Mouse (Mus musculus) lung, adult 2 months (tissue): Measurements from ENCODE around the gene Olig2. TPM values are rescaled to one million over a fixed set of nuclear protein-coding genes. Genes with fewer than 3 reads are reported as not detected.

Experiments used
- DNase-seq: peaks from one replicate; pipeline ENCODE4 v3.0.0; 2022
- H3K4me1 ChIP-seq: fragments of 200-500 bp; 2 replicates; pipeline ENCODE4 v1.6.1; 2011; ENCODE audit warnings: low read length; ENCODE audit not compliant: control insufficient read depth, insufficient read depth
- H3K4me3 ChIP-seq: fragments of 200-500 bp; replicated peaks from 2 replicates; pipeline ENCODE3; 2011; ENCODE audit warnings: low read depth, mild to moderate bottlenecking, control low read depth, low read length; ENCODE audit errors: extremely low read depth
- CTCF ChIP-seq: fragments of 200-500 bp; IDR thresholded peaks from 2 replicates; pipeline ENCODE4 v1.5.1; 2011; ENCODE audit warnings: mild to moderate bottlenecking, low read length, control low read depth; ENCODE audit not compliant: insufficient read depth
- POLR2A ChIP-seq: fragments of 200-500 bp; IDR thresholded peaks from 2 replicates; pipeline ENCODE4 v1.6.1; 2011; ENCODE audit warnings: low read depth, mild to moderate bottlenecking, control low read depth, low read length, borderline replicate concordance; ENCODE audit errors: extremely low read depth
- WGBS: fragments of 180-500 bp; shearing (Covaris S2); methylation state at CpG from one replicate; pipeline ENCODE4 v1.1.7; 2018; 5-methylcytosine and 5-hydroxymethylcytosine counted together
- polyA plus RNA-seq: library from polyadenylated mRNA; depleted of rRNA; stranded (reverse); fragments of >200 nt; gene quantifications from 2 replicates; pipeline ENCODE4 v1.2.3, GENCODE M21; 2012

Gene Olig2
- polyA plus RNA-seq, 1 experiment, result not detected

DNA sequence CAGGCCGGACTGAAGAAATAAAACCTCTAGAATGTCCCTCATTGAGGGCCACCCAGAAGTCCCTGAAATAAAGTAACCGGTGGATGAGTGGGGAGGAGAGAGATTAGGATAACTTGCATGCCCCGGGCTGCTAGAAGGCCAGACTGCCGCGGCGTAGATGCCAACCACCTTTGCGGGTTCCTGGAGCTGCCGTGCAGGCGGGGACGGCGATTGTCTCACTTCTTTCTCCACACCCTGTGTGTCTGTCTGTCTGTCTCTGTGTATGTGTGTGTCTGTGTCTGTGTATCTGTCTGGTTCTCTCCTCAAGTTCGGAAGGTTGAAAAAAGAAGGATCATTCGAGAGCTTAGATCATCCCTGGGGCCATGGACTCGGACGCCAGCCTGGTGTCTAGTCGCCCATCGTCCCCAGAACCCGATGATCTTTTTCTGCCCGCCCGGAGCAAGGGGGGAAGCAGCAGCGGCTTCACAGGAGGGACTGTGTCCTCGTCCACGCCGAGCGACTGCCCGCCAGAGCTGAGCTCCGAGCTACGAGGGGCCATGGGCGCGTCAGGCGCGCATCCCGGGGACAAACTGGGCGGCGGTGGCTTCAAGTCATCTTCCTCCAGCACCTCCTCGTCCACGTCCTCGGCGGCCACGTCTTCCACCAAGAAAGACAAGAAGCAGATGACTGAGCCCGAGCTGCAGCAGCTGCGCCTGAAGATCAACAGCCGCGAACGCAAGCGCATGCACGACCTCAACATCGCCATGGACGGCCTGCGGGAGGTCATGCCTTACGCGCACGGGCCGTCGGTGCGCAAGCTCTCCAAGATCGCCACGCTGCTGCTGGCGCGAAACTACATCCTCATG lies 1.0 kb downstream of the Olig2 start:
- 1% methylated on average over 60 of the region's 60 CpGs for WGBS
- Histone ChIP-seq H3K4me3 (no peak overlapping the region), H3K4me1 (no peaks in the 10 kb centered on the region)
- DNase-seq, result no peak
- TF ChIP-seq CTCF (no peak), POLR2A (no peak)

DNA sequence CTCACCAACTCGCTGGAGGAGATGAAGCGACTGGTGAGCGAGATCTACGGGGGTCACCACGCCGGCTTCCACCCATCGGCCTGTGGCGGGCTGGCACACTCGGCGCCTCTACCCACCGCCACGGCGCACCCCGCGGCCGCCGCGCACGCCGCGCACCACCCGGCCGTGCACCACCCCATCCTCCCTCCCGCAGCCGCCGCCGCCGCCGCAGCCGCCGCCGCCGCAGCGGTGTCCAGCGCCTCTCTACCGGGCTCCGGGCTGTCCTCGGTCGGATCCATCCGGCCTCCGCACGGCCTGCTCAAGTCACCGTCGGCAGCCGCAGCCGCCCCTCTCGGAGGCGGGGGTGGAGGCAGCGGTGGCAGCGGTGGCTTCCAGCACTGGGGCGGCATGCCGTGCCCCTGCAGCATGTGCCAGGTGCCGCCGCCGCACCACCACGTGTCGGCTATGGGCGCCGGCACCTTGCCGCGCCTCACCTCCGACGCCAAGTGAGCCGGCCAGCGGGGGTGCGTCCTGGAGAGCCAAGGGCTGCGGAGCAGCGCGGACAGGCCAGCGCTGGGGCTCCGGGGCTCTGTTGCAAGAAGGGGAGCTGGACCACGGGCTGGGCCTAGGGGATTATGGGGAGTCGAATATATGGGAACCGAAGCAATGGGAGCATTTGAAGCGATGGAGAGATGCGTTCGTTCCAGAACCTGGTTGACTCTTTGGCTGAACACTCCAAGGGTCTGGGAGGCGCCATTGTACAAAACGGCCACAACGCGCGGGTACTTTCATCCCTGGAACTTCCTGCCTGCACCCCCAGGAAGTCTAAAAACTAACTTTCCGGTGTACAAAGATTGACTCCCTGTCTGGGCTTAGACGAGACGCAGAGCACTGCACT lies 1.9 kb downstream of the Olig2 start:
- TF ChIP-seq CTCF, result no peak
- no peak for TF ChIP-seq POLR2A
- Histone ChIP-seq H3K4me1 (no peaks in the 10 kb centered on the region), H3K4me3 (no peak overlapping the region)
- 1% methylated on average over 85 of the region's 85 CpGs for WGBS
- no peak for DNase-seq

DNA sequence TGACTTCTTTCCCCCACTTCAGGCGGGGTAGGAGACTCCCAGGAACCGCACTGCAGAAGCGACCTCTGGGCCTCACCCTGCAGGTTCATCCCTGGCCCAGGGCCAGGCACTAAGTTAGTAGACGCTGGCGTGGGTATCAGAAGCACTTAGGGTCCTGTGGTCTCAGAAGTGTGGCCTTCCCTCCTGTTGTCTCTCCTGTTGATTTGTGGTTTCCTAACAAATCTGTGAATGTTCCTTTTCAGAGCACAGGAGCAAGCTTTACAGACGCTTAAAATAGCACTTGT lies 2.4 kb downstream of the Olig2 start:
- TF ChIP-seq POLR2A, result no peak
- no peak for TF ChIP-seq CTCF
- H3K4me3 ChIP-seq, result no peak overlapping the region
- no peaks in the 10 kb centered on the region for H3K4me1 ChIP-seq
- 4% methylated on average over 6 of the region's 6 CpGs for WGBS
- no peak for DNase-seq

DNA sequence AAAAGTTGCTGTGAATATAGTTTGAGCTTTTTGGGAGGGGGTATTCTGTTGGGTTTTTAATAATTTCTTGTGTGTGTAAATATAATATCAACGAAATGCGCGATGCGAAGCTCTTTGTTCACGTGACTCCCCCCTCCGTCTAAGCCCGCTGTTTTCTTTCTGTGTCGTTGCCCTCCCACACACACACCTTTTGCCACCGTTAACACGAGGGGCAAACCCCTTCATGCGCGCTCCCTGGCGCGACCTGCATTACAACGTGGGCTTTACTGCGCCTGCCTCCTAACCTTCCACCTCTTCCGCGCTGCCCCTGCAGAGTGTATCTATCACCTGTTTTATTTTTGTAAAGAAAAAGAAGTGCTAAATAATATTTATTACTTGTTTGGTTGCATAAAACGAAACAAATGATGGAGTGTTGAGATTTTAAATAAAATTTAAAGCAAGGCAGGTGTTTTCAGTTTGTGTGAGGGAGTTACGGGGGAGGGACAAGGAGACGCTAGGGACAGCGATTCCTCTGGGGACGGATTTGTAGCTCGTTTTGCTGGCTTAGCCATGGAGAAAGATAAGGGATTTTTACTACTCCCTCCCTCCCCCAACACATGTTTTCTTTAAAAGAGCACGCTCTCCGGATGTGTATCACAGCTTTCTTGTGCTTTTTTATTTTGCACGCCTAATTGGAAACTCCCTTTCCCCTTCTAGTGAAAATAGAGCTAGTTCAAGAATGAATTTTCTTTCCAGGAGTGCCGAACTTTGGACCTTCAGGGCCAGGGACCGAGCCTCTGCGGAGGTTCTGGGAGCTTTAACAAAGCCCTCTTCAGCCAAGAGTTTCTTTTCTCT lies 3.2 kb downstream of the Olig2 start:
- TF ChIP-seq CTCF (no peak), POLR2A (no peak)
- 5% methylated on average over 30 of the region's 30 CpGs for WGBS
- H3K4me1 ChIP-seq, result no peaks in the 10 kb centered on the region
- no peak overlapping the region for H3K4me3 ChIP-seq
- no peak for DNase-seq

DNA sequence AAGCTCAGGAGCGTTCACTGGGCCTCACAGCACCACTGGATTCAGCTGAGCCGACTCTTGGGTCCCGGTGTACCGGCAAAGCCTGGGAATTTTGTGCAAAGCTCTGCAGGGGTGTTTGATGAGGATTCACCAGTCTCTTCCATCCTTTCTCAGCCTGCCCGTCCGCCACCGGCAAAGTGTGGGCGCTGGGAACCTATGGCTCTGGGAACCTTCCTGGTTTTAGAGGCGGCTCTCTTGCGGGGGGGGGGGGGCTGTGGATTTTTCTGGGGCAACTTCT lies 3.8 kb downstream of the Olig2 start:
- TF ChIP-seq CTCF, result no peak
- TF ChIP-seq POLR2A, result no peak
- Histone ChIP-seq H3K4me1 (no peaks in the 10 kb centered on the region), H3K4me3 (no peak overlapping the region)
- DNase-seq, result no peak
- 7% methylated on average over 10 of the region's 10 CpGs for WGBS

DNA sequence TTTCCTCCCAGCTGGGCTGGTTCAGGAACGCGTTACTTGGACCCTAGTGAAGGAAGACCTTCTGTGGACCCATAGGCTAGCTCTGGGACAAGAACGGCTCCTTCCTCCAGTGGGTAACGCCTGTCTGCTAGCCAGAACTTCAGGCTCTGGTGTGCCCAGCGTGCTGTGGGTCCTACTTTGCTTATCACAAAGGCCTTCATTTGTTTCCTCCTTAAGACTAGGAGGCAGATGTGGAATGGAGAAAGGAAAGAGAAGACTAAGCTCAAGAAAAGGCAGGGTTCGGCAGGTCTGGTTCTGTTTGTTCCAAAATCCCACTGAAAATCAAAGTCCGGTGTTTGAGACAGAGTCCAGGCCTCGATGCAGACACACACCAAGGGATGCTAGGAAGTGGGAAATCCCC lies 4.4 kb downstream of the Olig2 start:
- TF ChIP-seq POLR2A, result no peak
- TF ChIP-seq CTCF, result no peak
- DNase-seq, result no peak
- WGBS, result 21% methylated on average over 8 of the region's 8 CpGs
- Histone ChIP-seq H3K4me3 (no peak overlapping the region), H3K4me1 (no peaks in the 10 kb centered on the region)

DNA sequence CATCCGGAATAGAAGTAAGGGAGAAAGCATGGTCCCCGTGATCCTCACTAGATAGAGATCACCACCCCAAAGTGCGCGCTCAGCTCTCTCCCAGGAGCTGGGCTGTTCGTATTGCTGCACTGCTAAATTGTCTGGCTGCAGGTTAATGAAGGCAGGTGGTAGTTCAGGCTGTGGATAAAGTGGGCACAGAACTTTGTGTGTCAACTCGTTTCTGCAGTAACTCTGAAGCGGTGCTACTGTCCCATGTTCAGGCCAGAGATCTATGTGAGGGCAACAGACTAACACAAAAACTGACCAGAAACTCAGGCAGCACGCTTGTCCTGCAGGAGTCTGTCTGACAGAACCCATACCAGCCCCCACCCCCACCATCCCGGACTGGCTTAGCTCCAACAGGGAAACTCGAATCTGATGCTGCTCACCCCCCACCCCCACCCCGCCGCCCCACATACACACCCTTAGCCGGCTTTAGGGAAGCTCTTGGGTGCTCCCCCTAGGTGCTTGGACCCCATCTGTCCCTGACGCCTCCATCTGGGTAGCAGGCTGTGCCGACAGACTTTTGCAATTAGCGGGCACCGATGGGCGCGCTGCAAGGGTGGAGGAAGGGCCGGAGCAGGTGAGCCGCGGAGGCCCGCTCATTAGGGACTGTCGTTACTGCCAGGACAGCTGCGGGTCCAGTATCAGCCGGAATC lies 6.7 kb downstream of the Olig2 start:
- Histone ChIP-seq H3K4me3 (no peak overlapping the region), H3K4me1 (no peaks in the 10 kb centered on the region)
- TF ChIP-seq POLR2A (no peak), CTCF (no peak)
- no peak for DNase-seq
- WGBS, result 8% methylated on average over 26 of the region's 26 CpGs

GRCm38 (mm10) chr16:91232470-91233240 lies 7.4 kb downstream of the Olig2 start:
- TF ChIP-seq POLR2A (no peak), CTCF (no peak)
- 6% methylated on average over 25 of the region's 25 CpGs for WGBS
- Histone ChIP-seq H3K4me3 (no peak overlapping the region), H3K4me1 (no peaks in the 10 kb centered on the region)
- DNase-seq, result no peak
